Mouse (Mus musculus): ENCODE results near the gene Adamtsl4. TPM values are rescaled to one million over a fixed set of nuclear protein-coding genes. Genes with fewer than 3 reads are reported as not detected.

Gene Adamtsl4
- polyA plus RNA-seq, 1 experiment from 2014 or later = 0.48 TPM

- no peak overlapping the region for H3K9ac ChIP-seq (replicated peaks; ENCODE audit: low read depth, low read length)
- ATAC-seq = no peak
- 65% methylated on average over 7 of the region's 7 CpGs for WGBS
- no peak overlapping the region for H3K4me3 ChIP-seq (replicated peaks; ENCODE audit: low read length)
- no peak overlapping the region for H3K27ac ChIP-seq (ENCODE audit: low read length)
- H3K4me1 ChIP-seq (replicated peaks; ENCODE audit: control insufficient read depth, insufficient read depth, low read length) = no peaks in the 10 kb centered on the region
- no peaks in the 10 kb centered on the region for H3K36me3 ChIP-seq (ENCODE audit: control insufficient read depth, insufficient read depth)
- H3K27me3 ChIP-seq (replicated peaks; ENCODE audit: control insufficient read depth, insufficient read depth, low read length) = no peaks in the 10 kb centered on the region
- H3K4me2 ChIP-seq (ENCODE audit: low read length) = no peak overlapping the region
- H3K9me3 ChIP-seq (ENCODE audit: control insufficient read depth, low read length) = no peaks in the 10 kb centered on the region
Measured at GRCm38 (mm10) chr3:95726696-95727358, 39.1 kb upstream of the Adamtsl4 start.

GRCm38 (mm10) chr3:95725863-95726262 lies 38.1 kb upstream of the Adamtsl4 start:
- WGBS = 86% methylated on average over 7 of the region's 7 CpGs

GRCm38 (mm10) chr3:95722386-95722785 lies 34.7 kb upstream of the Adamtsl4 start:
- no peaks in the 10 kb centered on the region for H3K36me3 ChIP-seq (ENCODE audit: control insufficient read depth, insufficient read depth)
- no peaks in the 10 kb centered on the region for H3K9me3 ChIP-seq (ENCODE audit: control insufficient read depth, low read length)
- no peak overlapping the region for H3K4me2 ChIP-seq (ENCODE audit: low read length)
- 80% methylated on average over 3 of the region's 3 CpGs for WGBS
- H3K27me3 ChIP-seq (replicated peaks; ENCODE audit: control insufficient read depth, insufficient read depth, low read length) = no peaks in the 10 kb centered on the region
- no peaks in the 10 kb centered on the region for H3K4me1 ChIP-seq (replicated peaks; ENCODE audit: control insufficient read depth, insufficient read depth, low read length)
- ATAC-seq = no peak
- H3K4me3 ChIP-seq (replicated peaks; ENCODE audit: low read length) = no peak overlapping the region
- H3K9ac ChIP-seq (replicated peaks; ENCODE audit: low read depth, low read length) = no peak overlapping the region
- H3K27ac ChIP-seq (ENCODE audit: low read length) = no peak overlapping the region

More at GRCm38 (mm10) chr3:95725863-95726262, 38.1 kb upstream of the Adamtsl4 start:
- Histone ChIP-seq H3K4me3 (replicated peaks; ENCODE audit: low read length) (no peak overlapping the region), H3K9me3 (ENCODE audit: control insufficient read depth, low read length) (no peaks in the 10 kb centered on the region), H3K36me3 (ENCODE audit: control insufficient read depth, insufficient read depth) (no peaks in the 10 kb centered on the region), H3K4me2 (ENCODE audit: low read length) (no peak overlapping the region), H3K27me3 (replicated peaks; ENCODE audit: control insufficient read depth, insufficient read depth, low read length) (no peaks in the 10 kb centered on the region), H3K4me1 (replicated peaks; ENCODE audit: control insufficient read depth, insufficient read depth, low read length) (no peaks in the 10 kb centered on the region), H3K9ac (replicated peaks; ENCODE audit: low read depth, low read length) (no peak overlapping the region), H3K27ac (ENCODE audit: low read length) (no peak overlapping the region)
- ATAC-seq = no peak

GRCm38 (mm10) chr3:95718153-95718552 lies 30.4 kb upstream of the Adamtsl4 start:
- H3K36me3 ChIP-seq (ENCODE audit: control insufficient read depth, insufficient read depth) = no peaks in the 10 kb centered on the region
- no peak overlapping the region for H3K4me2 ChIP-seq (ENCODE audit: low read length)
- H3K27me3 ChIP-seq (replicated peaks; ENCODE audit: control insufficient read depth, insufficient read depth, low read length) = no peaks in the 10 kb centered on the region
- no peaks in the 10 kb centered on the region for H3K4me1 ChIP-seq (replicated peaks; ENCODE audit: control insufficient read depth, insufficient read depth, low read length)
- 98% methylated on average over 2 of the region's 2 CpGs for WGBS
- no peak overlapping the region for H3K27ac ChIP-seq (ENCODE audit: low read length)
- no peak overlapping the region for H3K4me3 ChIP-seq (replicated peaks; ENCODE audit: low read length)
- no peak overlapping the region for H3K9ac ChIP-seq (replicated peaks; ENCODE audit: low read depth, low read length)
- H3K9me3 ChIP-seq (ENCODE audit: control insufficient read depth, low read length) = no peaks in the 10 kb centered on the region
- ATAC-seq = no peak

GRCm38 (mm10) chr3:95716075-95716474 lies 28.4 kb upstream of the Adamtsl4 start:
- Histone ChIP-seq H3K4me1 (replicated peaks; ENCODE audit: control insufficient read depth, insufficient read depth, low read length) (no peaks in the 10 kb centered on the region), H3K4me2 (ENCODE audit: low read length) (no peak overlapping the region), H3K27ac (ENCODE audit: low read length) (no peak overlapping the region), H3K27me3 (replicated peaks; ENCODE audit: control insufficient read depth, insufficient read depth, low read length) (no peaks in the 10 kb centered on the region), H3K9me3 (ENCODE audit: control insufficient read depth, low read length) (no peaks in the 10 kb centered on the region), H3K36me3 (ENCODE audit: control insufficient read depth, insufficient read depth) (no peaks in the 10 kb centered on the region), H3K9ac (replicated peaks; ENCODE audit: low read depth, low read length) (no peak overlapping the region), H3K4me3 (replicated peaks; ENCODE audit: low read length) (no peak overlapping the region)
- ATAC-seq = no peak
- WGBS = 94% methylated on average over 1 of the region's 1 CpGs

- H3K9me3 ChIP-seq (ENCODE audit: control insufficient read depth, low read length) = no peaks in the 10 kb centered on the region
- no peaks in the 10 kb centered on the region for H3K27me3 ChIP-seq (replicated peaks; ENCODE audit: control insufficient read depth, insufficient read depth, low read length)
- no peak overlapping the region for H3K4me2 ChIP-seq (ENCODE audit: low read length)
- no peaks in the 10 kb centered on the region for H3K4me1 ChIP-seq (replicated peaks; ENCODE audit: control insufficient read depth, insufficient read depth, low read length)
- no peaks in the 10 kb centered on the region for H3K36me3 ChIP-seq (ENCODE audit: control insufficient read depth, insufficient read depth)
- no peak for ATAC-seq
- H3K4me3 ChIP-seq (replicated peaks; ENCODE audit: low read length) = no peak overlapping the region
- no peak overlapping the region for H3K27ac ChIP-seq (ENCODE audit: low read length)
- H3K9ac ChIP-seq (replicated peaks; ENCODE audit: low read depth, low read length) = no peak overlapping the region
Measured at GRCm38 (mm10) chr3:95709967-95710366, 22.2 kb upstream of the Adamtsl4 start.

- WGBS = 97% methylated on average over 4 of the region's 4 CpGs
- no peak overlapping the region for H3K9ac ChIP-seq (replicated peaks; ENCODE audit: low read depth, low read length)
- no peaks in the 10 kb centered on the region for H3K27me3 ChIP-seq (replicated peaks; ENCODE audit: control insufficient read depth, insufficient read depth, low read length)
- no peaks in the 10 kb centered on the region for H3K9me3 ChIP-seq (ENCODE audit: control insufficient read depth, low read length)
- no peaks in the 10 kb centered on the region for H3K36me3 ChIP-seq (ENCODE audit: control insufficient read depth, insufficient read depth)
- no peak for ATAC-seq
- H3K4me1 ChIP-seq (replicated peaks; ENCODE audit: control insufficient read depth, insufficient read depth, low read length) = no peaks in the 10 kb centered on the region
- no peak overlapping the region for H3K4me2 ChIP-seq (ENCODE audit: low read length)
- H3K4me3 ChIP-seq (replicated peaks; ENCODE audit: low read length) = no peak overlapping the region
- no peak overlapping the region for H3K27ac ChIP-seq (ENCODE audit: low read length)
Measured at GRCm38 (mm10) chr3:95709044-95709443, 21.3 kb upstream of the Adamtsl4 start.

- 96% methylated on average over 7 of the region's 7 CpGs for WGBS
- H3K4me1 ChIP-seq (replicated peaks; ENCODE audit: control insufficient read depth, insufficient read depth, low read length) = no peaks in the 10 kb centered on the region
Measured at GRCm38 (mm10) chr3:95707497-95707896, 19.8 kb upstream of the Adamtsl4 start.

GRCm38 (mm10) chr3:95706273-95706672 lies 18.6 kb upstream of the Adamtsl4 start:
- no peak overlapping the region for H3K27ac ChIP-seq (ENCODE audit: low read length)
- no peak overlapping the region for H3K4me3 ChIP-seq (replicated peaks; ENCODE audit: low read length)
- H3K27me3 ChIP-seq (replicated peaks; ENCODE audit: control insufficient read depth, insufficient read depth, low read length) = no peaks in the 10 kb centered on the region
- no peak overlapping the region for H3K4me2 ChIP-seq (ENCODE audit: low read length)
- H3K9me3 ChIP-seq (ENCODE audit: control insufficient read depth, low read length) = no peaks in the 10 kb centered on the region
- no peaks in the 10 kb centered on the region for H3K36me3 ChIP-seq (ENCODE audit: control insufficient read depth, insufficient read depth)
- ATAC-seq = no peak
- H3K4me1 ChIP-seq (replicated peaks; ENCODE audit: control insufficient read depth, insufficient read depth, low read length) = peaks cover 8% of the 10 kb centered on the region
- WGBS = 84% methylated on average over 4 of the region's 4 CpGs
- no peak overlapping the region for H3K9ac ChIP-seq (replicated peaks; ENCODE audit: low read depth, low read length)

More at GRCm38 (mm10) chr3:95707497-95707896, 19.8 kb upstream of the Adamtsl4 start:
- Histone ChIP-seq H3K27ac (ENCODE audit: low read length) (no peak overlapping the region), H3K36me3 (ENCODE audit: control insufficient read depth, insufficient read depth) (no peaks in the 10 kb centered on the region), H3K4me3 (replicated peaks; ENCODE audit: low read length) (no peak overlapping the region), H3K27me3 (replicated peaks; ENCODE audit: control insufficient read depth, insufficient read depth, low read length) (no peaks in the 10 kb centered on the region), H3K9me3 (ENCODE audit: control insufficient read depth, low read length) (no peaks in the 10 kb centered on the region), H3K4me2 (ENCODE audit: low read length) (no peak overlapping the region), H3K9ac (replicated peaks; ENCODE audit: low read depth, low read length) (no peak overlapping the region)
- no peak for ATAC-seq

- H3K36me3 ChIP-seq (ENCODE audit: control insufficient read depth, insufficient read depth) = no peaks in the 10 kb centered on the region
- no peak overlapping the region for H3K4me2 ChIP-seq (ENCODE audit: low read length)
- H3K4me1 ChIP-seq (replicated peaks; ENCODE audit: control insufficient read depth, insufficient read depth, low read length) = peaks cover 8% of the 10 kb centered on the region
- H3K9ac ChIP-seq (replicated peaks; ENCODE audit: low read depth, low read length) = no peak overlapping the region
- no peak overlapping the region for H3K4me3 ChIP-seq (replicated peaks; ENCODE audit: low read length)
- no peaks in the 10 kb centered on the region for H3K27me3 ChIP-seq (replicated peaks; ENCODE audit: control insufficient read depth, insufficient read depth, low read length)
- WGBS = 93% methylated on average over 4 of the region's 4 CpGs
- ATAC-seq = no peak
- H3K9me3 ChIP-seq (ENCODE audit: control insufficient read depth, low read length) = no peaks in the 10 kb centered on the region
- H3K27ac ChIP-seq (ENCODE audit: low read length) = no peak overlapping the region
Measured at GRCm38 (mm10) chr3:95704612-95705011, 16.9 kb upstream of the Adamtsl4 start.
